Mouse (Mus musculus) brain, embryonic 18.5 days (tissue): Measurements from ENCODE around the gene Ocel1.
A peak's percentile ranks its signal among the peaks of the same experiment; 100 is the strongest.

ENCODE experiments used
- DNase-seq: peaks from one replicate; pipeline ENCODE4 v3.0.0-alpha.2; 2012; ENCODE audit warnings: low read depth, low spot score

Gene Ocel1

DNA sequence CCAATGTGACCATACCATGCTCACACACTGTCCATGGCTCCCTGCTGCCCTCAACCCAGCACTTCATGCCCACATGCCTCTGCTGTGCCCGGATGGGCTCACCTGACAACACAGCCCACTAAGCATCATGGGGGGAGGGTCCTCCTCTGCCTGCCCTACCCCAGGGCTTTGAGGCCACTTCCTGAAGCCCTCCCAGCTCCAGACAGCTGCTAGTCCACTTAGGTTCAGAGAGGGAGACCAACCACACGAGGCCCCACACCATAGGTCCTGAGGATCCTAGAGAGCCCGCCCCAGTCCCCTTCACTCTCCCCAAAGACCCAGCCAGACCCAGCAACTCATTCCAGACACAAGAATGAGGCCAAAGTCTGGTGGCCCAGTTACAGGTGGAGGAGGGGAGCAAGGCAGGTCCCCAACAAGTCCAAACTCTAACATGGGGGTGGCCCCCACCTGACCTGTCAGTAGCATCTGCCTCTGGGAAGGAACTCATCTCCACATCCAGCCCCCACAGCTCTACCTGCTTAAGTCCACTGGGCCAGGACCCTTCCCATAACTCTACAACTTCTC lies 8.5 kb downstream of the Ocel1 start:
- no peak for DNase-seq

DNA sequence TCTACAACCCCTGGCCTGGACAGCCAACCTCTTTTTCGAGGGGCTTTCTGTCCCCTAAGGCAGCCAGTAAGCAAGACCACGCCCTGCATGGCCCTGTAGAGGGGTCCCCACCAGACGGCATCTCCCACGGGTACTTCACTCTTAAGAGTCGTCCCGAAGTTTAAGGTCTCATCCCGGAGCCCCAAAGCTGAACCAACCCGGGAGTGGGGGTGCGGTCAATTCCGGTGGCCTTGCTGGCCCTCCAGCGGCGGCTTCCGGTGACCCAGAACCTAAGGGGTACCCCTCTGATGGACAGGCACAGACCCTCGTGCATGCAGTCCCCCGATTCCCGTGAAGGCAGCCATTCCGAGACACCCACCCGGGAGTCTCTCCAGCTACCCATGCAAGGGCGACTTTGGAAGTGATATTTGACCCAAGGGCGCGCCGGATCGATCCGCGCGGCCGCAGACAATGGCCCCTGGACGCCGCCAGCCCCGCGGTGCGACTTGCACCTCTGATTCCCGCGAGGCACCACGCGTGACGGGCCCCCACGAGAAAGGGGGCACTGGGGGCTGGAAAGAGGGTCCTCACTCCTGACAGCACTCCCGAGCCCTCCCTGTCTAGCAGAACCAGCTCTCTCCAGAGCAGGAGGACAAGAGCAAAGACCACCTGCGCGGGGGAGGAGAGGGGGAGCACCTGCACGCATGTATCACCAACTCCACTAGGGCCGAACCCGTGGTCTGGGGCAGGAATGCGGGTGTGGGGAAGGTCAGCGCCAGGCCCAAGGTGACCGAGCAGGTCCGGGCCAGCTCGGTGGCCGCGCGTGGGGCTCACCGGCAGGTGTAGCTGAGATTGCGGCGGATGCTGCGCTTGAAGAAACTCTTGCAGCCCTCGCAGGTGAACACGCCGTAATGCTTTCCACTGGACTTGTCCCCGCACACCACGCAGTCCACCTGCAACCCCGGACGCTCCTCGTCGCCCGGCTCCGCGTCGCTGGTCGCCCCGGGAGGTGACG lies 9.4 kb downstream of the Ocel1 start:
- DNase-seq = no peak

- no peak for DNase-seq
These were observed 10.4 kb downstream of the Ocel1 start, which contains the start of gene Nr2f6 for GRCm38 (mm10) chr8:71381421-71381970. TSS of gene Nr2f6 (minus strand) at chr8:71381960.

GRCm38 (mm10) chr8:71381971-71382961 lies 11.2 kb downstream of the Ocel1 start:
- no peak for DNase-seq

DNA sequence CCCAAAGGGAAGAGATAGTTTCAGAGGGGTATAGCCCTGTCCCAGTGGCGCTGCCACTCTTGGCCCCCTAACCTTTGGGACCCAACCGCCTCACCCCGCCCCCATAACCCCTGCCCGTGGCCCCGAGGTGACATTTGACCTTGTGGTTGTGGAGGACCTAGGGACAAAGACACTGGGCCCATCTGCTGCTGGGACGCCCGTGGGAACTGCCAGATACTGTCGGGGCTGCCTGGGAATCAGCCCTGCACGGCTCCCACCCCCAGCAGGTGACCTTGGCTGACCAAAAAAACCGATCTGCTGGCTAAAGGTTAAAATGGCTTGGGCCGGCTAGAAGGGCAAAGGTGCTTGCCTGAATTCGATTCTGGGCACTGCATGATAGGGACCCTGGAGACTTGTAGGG lies 12.3 kb downstream of the Ocel1 start:
- DNase-seq = no peak

- no peak for DNase-seq
These were observed 12.8 kb downstream of the Ocel1 start for GRCm38 (mm10) chr8:71383860-71384259.

DNA sequence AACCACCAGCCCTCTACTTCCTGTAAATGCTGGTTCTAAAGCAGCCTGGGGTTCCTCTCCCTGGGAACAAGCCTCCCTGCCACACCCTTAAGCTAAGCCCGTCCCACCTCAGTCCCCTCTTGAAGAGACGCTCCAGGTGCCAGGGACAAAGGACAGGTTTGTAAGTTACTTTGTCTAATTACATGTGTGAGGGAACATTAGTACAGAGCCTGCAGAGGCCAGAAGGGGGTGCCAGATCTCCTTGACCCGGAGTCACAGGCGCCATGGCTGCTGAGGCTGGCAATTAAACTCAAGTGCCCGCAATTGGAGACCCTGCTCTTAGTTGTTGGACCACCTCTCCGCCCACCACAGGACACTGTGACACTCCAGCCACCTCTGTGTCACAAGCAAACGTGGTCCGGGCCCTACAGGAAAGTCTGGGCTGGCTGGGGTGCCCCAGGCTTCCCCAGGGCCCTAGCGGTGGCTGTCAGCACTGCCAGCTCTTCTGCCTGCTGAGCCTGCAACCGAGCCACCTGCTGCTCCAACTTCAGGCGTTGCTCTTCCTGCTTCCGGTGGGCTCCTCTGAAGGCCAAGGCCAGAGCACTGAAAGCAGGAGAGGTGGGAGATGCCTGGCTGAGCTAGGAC lies 14.2 kb downstream of the Ocel1 start:
- DNase-seq = no peak

- DNase-seq = no peak
These were observed 17.2 kb downstream of the Ocel1 start for GRCm38 (mm10) chr8:71388267-71388666.

- no peak for DNase-seq
These were observed 20.6 kb downstream of the Ocel1 start for GRCm38 (mm10) chr8:71391696-71392095.

GRCm38 (mm10) chr8:71392391-71392790 lies 21.3 kb downstream of the Ocel1 start:
- no peak for DNase-seq

- no peak for DNase-seq
These were observed 21.8 kb downstream of the Ocel1 start for GRCm38 (mm10) chr8:71392871-71393270.

DNA sequence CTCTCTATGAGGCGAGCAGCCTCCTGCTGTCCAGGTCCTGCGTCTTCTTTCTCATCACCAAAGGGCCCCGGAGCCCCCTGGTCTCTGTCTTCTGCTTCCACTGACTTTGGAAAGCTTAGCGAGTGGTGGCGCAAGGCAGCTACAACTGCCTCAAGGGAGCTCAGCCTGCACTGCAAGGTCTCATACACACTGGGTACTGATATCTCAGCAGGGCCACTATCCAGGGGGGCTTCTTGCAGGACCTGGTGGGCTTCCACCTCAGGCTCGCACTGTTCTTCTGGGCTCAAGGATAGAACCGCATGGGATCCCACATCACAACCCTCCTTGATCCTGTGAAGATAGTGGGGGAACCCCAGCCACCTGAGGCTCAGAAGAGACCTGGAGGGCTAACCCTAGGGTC lies 23.4 kb downstream of the Ocel1 start:
- no peak for DNase-seq

GRCm38 (mm10) chr8:71395071-71395470 lies 24.0 kb downstream of the Ocel1 start:
- no peak for DNase-seq

DNA sequence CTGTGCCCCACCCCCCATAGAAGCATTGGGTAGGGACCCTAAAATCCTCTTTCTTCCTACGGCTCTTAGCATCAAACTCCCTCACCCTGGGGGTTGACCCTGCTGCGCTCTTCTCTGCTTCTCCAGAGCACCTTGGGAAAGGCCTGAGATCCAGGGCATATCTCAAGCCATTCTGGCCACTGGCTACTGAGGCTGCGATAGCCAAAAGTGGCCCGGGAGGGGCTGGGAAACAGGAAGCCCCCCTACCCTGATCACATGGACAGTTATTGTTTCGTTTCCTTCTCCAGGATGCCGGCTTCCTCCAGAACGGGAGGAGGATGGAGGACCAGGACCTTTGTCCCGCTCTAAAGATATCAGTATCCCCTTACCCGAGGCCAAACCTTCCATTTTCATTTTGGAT lies 24.5 kb downstream of the Ocel1 start, which contains the start of gene Ushbp1:
Gene Ushbp1, minus strand, starts transcription at position 174 of the 400 bp plus-strand sequence.
- DNase-seq = no peak

- DNase-seq = peak; percentile 92
These were observed 25.7 kb downstream of the Ocel1 start, which contains the start of gene Babam1 for GRCm38 (mm10) chr8:71396639-71397305. TSS of gene Babam1 (plus strand) at chr8:71396861.

DNA sequence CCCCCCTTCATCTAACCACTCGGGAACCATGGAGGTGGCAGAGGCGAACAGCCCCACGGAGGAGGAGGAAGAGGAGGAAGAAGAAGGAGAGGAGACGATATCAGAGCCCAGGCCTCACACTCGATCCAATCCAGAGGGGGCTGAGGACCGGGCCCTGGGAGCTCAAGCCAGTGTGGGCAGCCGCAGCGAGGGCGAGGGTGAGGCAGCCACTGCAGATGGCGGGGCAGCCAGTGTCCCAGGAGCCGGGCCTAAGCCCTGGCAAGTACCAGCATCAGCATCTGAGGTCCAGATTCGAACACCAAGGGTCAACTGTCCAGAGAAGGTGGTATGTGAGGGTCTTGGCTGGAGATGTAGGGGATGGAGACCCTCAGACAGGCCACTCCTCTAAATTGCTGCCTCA lies 26.6 kb downstream of the Ocel1 start:
- DNase-seq = no peak

DNA sequence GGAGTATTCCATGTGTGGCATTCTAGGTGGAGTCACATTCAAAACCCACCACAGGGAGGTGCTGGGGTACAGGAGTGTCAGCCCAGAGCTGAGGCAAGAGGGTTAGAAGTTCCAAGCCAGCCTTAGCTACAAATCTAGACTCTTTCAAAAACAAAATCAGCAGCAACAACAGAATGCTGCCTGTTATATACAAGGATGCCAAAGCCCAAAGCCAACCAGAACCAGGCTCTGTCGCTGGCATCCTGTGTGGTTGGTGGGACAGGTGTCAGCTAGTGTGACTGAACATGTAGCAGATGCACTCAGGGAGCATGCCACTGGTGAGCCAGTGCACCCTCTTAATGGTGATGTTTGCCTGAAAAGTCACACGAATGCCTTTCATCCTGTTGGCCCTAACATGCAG lies 29.7 kb downstream of the Ocel1 start:
- no peak for DNase-seq

GRCm38 (mm10) chr8:71401454-71401853 lies 30.4 kb downstream of the Ocel1 start:
- no peak for DNase-seq

- DNase-seq = no peak
These were observed 31.4 kb downstream of the Ocel1 start for GRCm38 (mm10) chr8:71402446-71402964.
